Mouse (Mus musculus) hindbrain, embryonic 13.5 days (tissue): Measurements from ENCODE around the gene Dpp7. TPM values are rescaled to one million over a fixed set of nuclear protein-coding genes. Genes with fewer than 3 reads are reported as not detected.

Experiments
- ATAC-seq: fragments of 200-750 bp; cut with Nextera tagmentation; 2 replicates; pipeline ENCODE4 v1.8.0; 2017; ENCODE audit warnings: moderate TSS enrichment; ENCODE audit not compliant: low FRiP score
- H3K27ac ChIP-seq: fragments of 300-500 bp; sonication (generic); 2 replicates; pipeline ENCODE4 v1.5.1; 2015; ENCODE audit warnings: inconsistent platforms, mild to moderate bottlenecking, moderate library complexity
- H3K27me3 ChIP-seq: fragments of 300-500 bp; sonication (generic); 2 replicates; pipeline ENCODE4 v1.6.1; 2015; ENCODE audit warnings: mild to moderate bottlenecking, inconsistent platforms
- H3K36me3 ChIP-seq: fragments of 300-500 bp; sonication (generic); 2 replicates; pipeline ENCODE4 v1.6.1; 2015; ENCODE audit warnings: mild to moderate bottlenecking, inconsistent platforms
- H3K4me1 ChIP-seq: fragments of 300-500 bp; sonication (generic); replicated peaks from 2 replicates; pipeline ENCODE4 v1.6.1; 2015; ENCODE audit warnings: inconsistent platforms
- H3K4me2 ChIP-seq: fragments of 300-500 bp; sonication (generic); 2 replicates; pipeline ENCODE4 v1.6.1; 2015; ENCODE audit warnings: inconsistent platforms, mild to moderate bottlenecking, moderate library complexity
- H3K4me3 ChIP-seq: fragments of 300-500 bp; sonication (generic); 2 replicates; pipeline ENCODE4 v1.5.1; 2015; ENCODE audit warnings: mild to moderate bottlenecking, inconsistent platforms
- H3K9ac ChIP-seq: fragments of 300-500 bp; sonication (generic); 2 replicates; pipeline ENCODE4 v1.6.1; 2015; ENCODE audit warnings: mild to moderate bottlenecking, inconsistent platforms
- H3K9me3 ChIP-seq: fragments of 300-500 bp; sonication (generic); 2 replicates; pipeline ENCODE4 v1.6.1; 2016; ENCODE audit warnings: inconsistent platforms
- WGBS: fragments of 180-500 bp; shearing (Covaris S2); methylation state at CpG from one replicate; pipeline ENCODE4 v1.1.7; 2015; 5-methylcytosine and 5-hydroxymethylcytosine counted together
- polyA plus RNA-seq: library from polyadenylated mRNA; unstranded; fragments of >200 nt; fragmentation: Nextera tagmentation; extraction: Ambion mirVana; gene quantifications from 2 replicates; pipeline ENCODE4 v1.2.1, GENCODE M21; 2015

Dpp7 gene
- polyA plus RNA-seq, 1 experiment from 2014 or later: 23.0 TPM

DNA sequence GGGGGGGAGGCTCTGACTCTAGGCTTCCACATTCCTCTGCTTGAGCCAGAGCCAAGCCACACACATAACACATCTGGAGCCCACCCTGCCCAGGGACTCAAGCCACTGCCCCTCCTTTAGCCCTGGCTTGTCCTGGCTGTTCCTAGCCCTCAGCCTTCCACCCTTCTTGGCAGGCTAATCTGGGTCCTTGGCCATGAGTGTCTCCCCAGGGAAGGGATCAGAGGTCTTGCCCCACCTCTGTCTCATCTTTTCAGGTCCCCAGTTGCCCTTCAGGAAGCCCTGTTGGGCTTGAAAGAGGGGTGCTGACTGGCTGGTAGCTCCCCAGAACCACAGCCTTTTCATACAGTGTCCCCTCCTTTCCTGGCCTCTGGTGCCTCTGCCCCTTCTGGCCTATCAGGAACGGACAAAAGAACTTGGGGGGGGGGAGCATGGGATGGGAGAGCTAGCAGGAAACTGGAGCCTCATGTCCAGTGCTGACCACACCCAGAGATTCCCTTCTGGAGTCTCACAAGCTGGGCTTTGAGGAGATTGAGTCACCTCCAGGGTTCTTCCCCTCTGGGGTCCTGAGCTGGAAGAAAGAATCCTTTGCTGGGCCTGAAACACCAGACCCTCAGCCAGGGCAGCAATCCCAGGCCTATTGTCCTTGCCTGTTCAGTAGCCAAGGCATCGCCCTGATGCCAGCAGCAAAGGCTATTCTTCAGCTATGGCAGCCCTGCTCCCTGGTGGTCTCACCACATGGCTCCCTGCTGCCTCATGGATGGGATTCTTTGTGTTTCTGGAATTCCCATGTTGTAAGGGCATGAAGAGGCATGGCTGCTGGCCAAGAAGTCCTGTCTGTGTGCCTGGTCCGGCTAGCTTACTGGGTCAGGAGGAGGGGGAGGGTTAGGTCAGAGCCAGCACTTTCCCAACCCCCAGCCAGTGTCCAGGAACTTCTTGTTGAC lies 38.4 kb upstream of the Dpp7 start:
- Histone ChIP-seq H3K4me2 (no peak overlapping the region), H3K4me3 (no peak overlapping the region), H3K36me3 (no peaks in the 10 kb centered on the region), H3K9ac (no peak overlapping the region), H3K27me3 (peaks cover 74% of the 10 kb centered on the region), H3K4me1 (peaks cover 24% of the 10 kb centered on the region), H3K9me3 (no peaks in the 10 kb centered on the region), H3K27ac (no peak overlapping the region)
- WGBS: 30% methylated on average over 3 of the region's 3 CpGs
- 0 out of 2 replicates have a peak, but pooled peaks have one; percentile 32 for ATAC-seq

DNA sequence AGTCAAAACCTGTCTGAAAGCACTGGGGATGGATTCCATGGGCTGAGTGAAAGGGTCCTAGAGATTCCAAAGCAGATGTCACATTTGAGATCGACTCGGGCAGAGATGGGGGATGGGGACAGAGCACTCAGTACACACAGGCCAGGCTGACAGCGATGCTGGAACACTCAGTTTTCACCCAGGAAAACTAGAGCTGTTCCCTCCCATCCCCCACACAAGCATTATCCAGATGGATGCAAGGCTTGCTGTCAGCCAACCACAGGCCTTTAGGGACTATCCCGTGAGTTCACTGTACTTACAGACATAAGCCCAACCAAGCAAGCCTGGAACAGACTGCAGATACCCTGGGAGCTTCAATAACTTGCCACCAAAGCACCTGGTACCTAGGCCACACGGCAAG lies 35.1 kb upstream of the Dpp7 start:
- H3K27me3 ChIP-seq: peaks cover 44% of the 10 kb centered on the region
- WGBS: 71% methylated on average over 5 of the region's 5 CpGs
- H3K36me3 ChIP-seq: no peaks in the 10 kb centered on the region
- no peak overlapping the region for H3K27ac ChIP-seq
- ATAC-seq: no peak
- H3K4me3 ChIP-seq: no peak overlapping the region
- H3K9me3 ChIP-seq: no peaks in the 10 kb centered on the region
- no peak overlapping the region for H3K4me2 ChIP-seq
- H3K4me1 ChIP-seq: peaks cover 22% of the 10 kb centered on the region
- H3K9ac ChIP-seq: no peak overlapping the region

DNA sequence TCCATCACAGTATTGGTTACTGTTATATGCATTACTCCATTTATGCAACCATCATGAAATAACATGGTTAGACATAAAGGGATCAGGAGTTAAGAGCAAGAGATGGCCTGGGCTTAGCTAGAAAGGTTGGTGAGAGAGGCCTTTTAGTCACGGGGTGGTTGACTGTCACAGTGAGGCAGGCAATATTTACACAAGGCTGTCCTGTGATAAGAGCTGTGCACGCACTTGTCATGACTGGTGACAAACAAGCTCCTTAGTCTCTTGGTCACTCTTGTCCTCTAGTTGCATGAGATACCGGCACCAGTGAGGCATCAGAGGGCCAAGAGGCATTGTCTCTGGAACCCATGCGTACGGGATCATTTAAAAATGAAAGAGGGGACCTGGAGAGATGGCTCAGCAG lies 28.3 kb upstream of the Dpp7 start:
- H3K9me3 ChIP-seq: no peaks in the 10 kb centered on the region
- no peak for ATAC-seq
- 0 out of 2 replicates have a peak, but pooled peaks cover 13% of the 10 kb centered on the region for H3K27me3 ChIP-seq
- no peak overlapping the region for H3K4me2 ChIP-seq
- H3K36me3 ChIP-seq: no peaks in the 10 kb centered on the region
- no peak overlapping the region for H3K27ac ChIP-seq
- H3K4me1 ChIP-seq: no peaks in the 10 kb centered on the region
- no peak overlapping the region for H3K9ac ChIP-seq
- WGBS: 78% methylated on average over 5 of the region's 5 CpGs
- H3K4me3 ChIP-seq: no peak overlapping the region

DNA sequence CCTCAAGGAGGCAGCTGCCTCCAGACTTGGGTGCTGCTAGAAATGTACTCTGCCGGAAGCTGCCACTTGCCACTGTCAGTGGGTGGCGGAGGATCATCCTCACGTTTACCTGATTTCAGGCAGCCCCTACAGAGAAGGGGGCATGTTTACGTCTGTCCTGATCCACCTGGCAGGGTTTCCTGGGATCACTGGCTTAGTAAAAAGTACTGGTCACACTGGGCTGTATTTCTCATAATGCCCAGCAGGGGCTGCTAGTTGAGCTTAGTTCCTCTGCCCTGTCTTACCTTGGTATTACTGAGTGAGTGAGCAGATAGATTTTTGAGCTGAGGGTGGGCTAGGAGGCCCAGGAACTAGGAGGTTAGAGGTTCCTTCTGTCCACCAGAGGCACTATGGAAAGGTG lies 20.4 kb upstream of the Dpp7 start:
- peak; percentile 3; the same call in 1 of the 2 replicates for ATAC-seq
- no peak overlapping the region for H3K27ac ChIP-seq
- no peaks in the 10 kb centered on the region for H3K9me3 ChIP-seq
- H3K36me3 ChIP-seq: no peaks in the 10 kb centered on the region
- no peak overlapping the region for H3K9ac ChIP-seq
- 79% methylated on average over 4 of the region's 4 CpGs for WGBS
- H3K27me3 ChIP-seq: peaks cover 11% of the 10 kb centered on the region
- no peak overlapping the region for H3K4me3 ChIP-seq
- no peak overlapping the region for H3K4me2 ChIP-seq
- peaks cover 20% of the 10 kb centered on the region for H3K4me1 ChIP-seq

DNA sequence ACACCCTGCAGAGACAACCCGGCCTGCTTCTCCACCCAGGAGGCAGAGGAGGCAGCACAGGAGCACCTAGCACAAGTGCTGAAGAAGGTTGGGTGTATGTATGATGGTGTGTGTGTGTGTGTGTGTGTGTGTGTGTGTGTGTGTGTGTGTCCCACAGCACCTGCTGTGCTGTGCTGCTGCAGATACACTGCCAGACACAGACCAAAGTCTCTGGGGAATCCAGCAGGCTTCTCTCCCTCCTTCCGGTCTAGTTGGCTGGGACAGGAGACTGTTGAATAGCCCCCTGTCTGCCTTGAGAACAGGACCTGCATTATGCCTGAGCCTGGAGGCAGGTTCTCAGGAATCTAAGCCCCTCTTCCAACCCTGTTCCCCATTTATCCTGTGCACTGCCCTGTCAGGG lies 17.3 kb upstream of the Dpp7 start:
- ATAC-seq: no peak
- Histone ChIP-seq H3K4me3 (peak overlapping the region; percentile 71), H3K9ac (peak overlapping the region; percentile 76), H3K4me1 (peaks cover 22% of the 10 kb centered on the region), H3K36me3 (no peaks in the 10 kb centered on the region), H3K27ac (no peak overlapping the region), H3K27me3 (peaks cover 25% of the 10 kb centered on the region), H3K9me3 (no peaks in the 10 kb centered on the region), H3K4me2 (peak overlapping the region; percentile 97)
- 15% methylated on average over 2 of the region's 2 CpGs for WGBS

DNA sequence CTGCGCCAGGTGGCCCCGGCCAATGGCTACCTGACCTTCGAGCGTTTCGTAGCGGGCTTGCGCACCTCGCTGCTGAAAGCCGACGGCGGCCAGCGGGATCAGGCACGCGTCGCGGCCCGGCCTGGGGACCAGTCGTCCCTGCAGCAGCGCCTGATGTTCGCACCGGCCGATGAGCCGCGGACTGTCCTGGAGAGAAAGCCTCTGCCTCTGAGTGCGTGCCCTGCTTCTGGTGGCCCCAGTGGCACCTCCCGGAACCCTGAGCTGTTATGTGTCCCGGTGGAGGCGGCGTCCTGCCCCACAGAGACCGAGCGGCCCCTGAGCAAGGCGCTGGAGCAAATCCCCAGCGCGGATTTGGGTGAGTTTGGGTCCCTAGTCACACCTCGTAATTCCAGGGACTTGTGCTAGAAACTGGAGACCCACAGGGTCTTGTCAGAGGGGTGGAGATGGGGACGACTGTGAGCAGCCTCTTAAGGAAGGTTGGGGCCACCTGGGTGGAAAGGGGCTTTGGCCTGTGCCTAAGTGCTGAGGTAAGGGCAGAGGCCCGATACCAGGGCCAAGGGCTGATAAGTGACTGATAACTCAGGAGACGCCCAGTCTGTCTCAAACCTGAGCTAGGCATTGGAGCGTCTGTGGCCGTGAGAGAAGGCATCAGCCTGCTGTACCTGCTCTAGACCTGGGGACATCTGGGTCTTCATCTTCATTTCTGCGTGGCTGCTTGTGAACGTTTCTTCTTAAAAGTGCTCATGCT lies 16.7 kb upstream of the Dpp7 start:
- 3% methylated on average over 42 of the region's 42 CpGs for WGBS
- Histone ChIP-seq H3K9me3 (no peaks in the 10 kb centered on the region), H3K4me3 (peak overlapping the region; percentile 71), H3K4me2 (peak overlapping the region; percentile 97), H3K27ac (no peak overlapping the region), H3K9ac (peak overlapping the region; percentile 76), H3K36me3 (no peaks in the 10 kb centered on the region), H3K4me1 (peaks cover 22% of the 10 kb centered on the region), H3K27me3 (peaks cover 30% of the 10 kb centered on the region)
- ATAC-seq: no peak

DNA sequence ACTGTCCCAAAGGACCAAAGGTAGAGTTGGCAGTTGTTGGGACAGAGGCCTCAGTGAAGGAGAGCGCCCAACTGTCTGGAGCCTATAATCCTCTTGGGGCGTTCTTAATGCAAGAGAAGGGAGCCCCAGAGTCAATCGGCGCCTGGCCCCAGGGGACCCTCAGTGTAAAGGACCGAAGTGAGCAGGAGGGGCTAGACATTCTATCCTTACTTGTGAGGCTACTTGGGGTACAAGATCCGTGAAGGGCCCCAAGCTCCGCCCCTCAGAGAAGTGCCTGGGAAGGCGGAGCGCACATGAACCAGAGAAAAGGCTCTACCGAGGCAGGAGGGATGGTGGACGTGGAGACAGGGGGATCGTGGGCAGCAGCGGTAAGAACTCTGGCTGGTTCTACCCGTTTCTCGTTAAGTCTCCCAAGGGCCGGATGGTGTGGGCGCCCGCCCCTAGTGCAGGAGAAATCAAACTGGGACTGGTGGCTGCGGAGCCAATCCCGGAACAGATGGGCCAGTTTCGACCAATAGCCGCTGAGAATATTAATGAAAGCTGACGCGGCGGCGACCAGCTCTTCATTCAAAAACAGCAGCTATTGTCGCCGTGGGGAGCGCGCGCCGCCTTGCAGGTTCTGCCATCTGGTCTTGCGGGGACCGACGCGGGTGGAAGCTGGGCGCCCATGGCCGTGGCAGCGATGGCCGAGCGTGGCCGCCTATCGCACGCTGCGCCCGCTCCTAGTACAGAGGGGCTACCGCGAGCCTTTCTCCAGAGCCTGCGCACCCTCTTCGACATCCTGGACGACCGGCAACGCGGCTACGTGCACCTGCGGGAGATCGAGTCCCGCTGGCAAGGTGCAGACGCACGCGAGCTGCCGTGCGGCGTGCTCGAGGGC lies 15.8 kb upstream of the Dpp7 start, which contains the start of gene Sapcd2:
Gene Sapcd2 (plus strand): TSS at position 558 of the 880 bp plus-strand sequence.
- Histone ChIP-seq H3K27me3 (peaks cover 36% of the 10 kb centered on the region), H3K4me1 (peaks cover 22% of the 10 kb centered on the region), H3K9ac (peak within 1 kb of the TSS; percentile 76), H3K27ac (peak within 1 kb of the TSS; percentile 78), H3K36me3 (no peaks in the 10 kb centered on the region), H3K4me3 (peak within 1 kb of the TSS; percentile 71), H3K4me2 (peak within 1 kb of the TSS; percentile 97), H3K9me3 (no peaks in the 10 kb centered on the region)
- peak; percentile 90 for ATAC-seq
- under 1% methylated on average over 65 of the region's 65 CpGs for WGBS

DNA sequence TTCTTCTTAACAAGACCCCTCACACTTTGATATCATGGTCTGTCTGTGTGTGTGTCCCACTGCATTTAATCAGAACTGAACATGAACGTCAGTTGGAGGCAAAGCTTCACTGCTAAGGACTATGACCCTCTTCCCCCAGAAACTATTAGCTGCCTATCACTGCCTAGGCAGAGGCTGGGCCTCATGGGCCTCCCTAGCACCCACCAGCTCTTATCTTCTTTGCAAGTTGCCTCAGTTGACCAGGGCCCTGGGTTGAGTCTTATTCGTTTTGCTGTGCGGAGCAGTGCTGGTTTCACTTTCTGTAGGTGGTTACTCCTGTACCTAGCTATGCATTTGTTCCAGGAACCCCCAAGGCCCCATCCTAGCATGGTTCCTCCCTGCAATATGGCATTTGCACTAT lies 13.8 kb upstream of the Dpp7 start:
- no peaks in the 10 kb centered on the region for H3K9me3 ChIP-seq
- no peak overlapping the region for H3K4me3 ChIP-seq
- H3K4me2 ChIP-seq: no peak overlapping the region
- peaks cover 30% of the 10 kb centered on the region for H3K4me1 ChIP-seq
- no peak overlapping the region for H3K27ac ChIP-seq
- peaks cover 54% of the 10 kb centered on the region for H3K27me3 ChIP-seq
- H3K9ac ChIP-seq: no peak overlapping the region
- no peaks in the 10 kb centered on the region for H3K36me3 ChIP-seq
- ATAC-seq: no peak
- 82% methylated on average over 3 of the region's 3 CpGs for WGBS

DNA sequence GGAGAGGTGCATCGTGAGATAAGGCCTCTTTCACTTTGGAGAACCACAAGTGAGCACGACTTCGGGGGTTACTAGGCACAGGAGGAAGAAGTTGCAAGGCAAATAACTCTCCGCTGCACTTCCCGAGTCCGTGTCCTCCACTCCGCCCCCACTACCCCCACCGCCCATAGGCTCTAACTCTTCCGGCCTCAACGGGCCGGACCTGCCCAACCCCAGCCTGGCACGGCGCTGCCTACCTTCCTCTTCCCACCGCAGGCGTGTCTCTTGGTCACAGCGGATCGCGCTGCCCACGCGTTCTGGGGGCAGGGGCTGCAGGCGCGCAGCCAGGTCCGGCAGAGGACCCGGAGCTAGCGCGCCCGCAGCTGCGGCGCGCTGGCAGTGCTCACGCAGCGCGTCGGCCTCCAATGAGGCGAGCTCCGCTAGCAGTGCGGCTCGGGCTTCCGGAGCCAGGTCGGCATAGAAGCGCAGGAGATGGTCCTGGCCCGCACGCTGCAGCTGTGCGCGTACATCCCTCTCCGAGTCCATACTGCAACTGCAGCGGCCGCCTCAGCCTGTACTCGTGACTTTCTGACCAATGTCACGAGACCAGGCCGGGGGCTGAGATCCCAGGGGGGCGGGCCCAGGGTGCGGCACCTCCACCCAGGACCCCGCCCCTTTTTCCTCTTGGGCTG lies 9.1 kb upstream of the Dpp7 start, which contains the start of gene Uap1l1:
Gene Uap1l1 (minus strand): TSS at position 592 of the 671 bp plus-strand sequence.
- Histone ChIP-seq H3K4me3 (peak within 1 kb of the TSS; percentile 50), H3K4me1 (peaks cover 12% of the 10 kb centered on the region), H3K27ac (no peak within 1 kb of the TSS), H3K27me3 (peaks cover 66% of the 10 kb centered on the region), H3K36me3 (no peaks in the 10 kb centered on the region), H3K9me3 (no peaks in the 10 kb centered on the region), H3K9ac (peak within 1 kb of the TSS; percentile 78), H3K4me2 (peak within 1 kb of the TSS; percentile 87)
- under 1% methylated on average over 54 of the region's 54 CpGs for WGBS
- peak; percentile 76 for ATAC-seq

DNA sequence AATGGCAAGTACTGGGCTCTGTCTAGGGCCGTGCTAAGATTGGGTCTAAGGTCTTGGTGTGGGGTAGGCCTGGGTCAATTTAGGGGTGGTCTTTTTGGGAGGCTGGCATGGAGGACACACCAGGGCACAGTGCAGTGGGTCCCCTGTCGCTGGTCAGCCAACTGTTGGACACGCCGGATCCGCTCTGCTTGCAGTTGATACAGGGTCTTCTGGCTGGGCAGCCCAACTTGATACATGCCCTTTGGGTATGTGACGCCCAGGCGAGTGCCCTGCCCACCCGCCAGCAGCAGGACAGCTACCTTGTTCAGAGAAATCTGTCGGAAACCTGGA lies 8.6 kb upstream of the Dpp7 start:
- ATAC-seq: peak; percentile 33
- Histone ChIP-seq H3K9ac (peak overlapping the region; percentile 78), H3K4me2 (peak overlapping the region; percentile 87), H3K4me1 (peaks cover 12% of the 10 kb centered on the region), H3K36me3 (no peaks in the 10 kb centered on the region), H3K27me3 (peaks cover 62% of the 10 kb centered on the region), H3K4me3 (peak overlapping the region; percentile 50), H3K27ac (no peak overlapping the region), H3K9me3 (no peaks in the 10 kb centered on the region)
- WGBS: 34% methylated on average over 9 of the region's 9 CpGs

DNA sequence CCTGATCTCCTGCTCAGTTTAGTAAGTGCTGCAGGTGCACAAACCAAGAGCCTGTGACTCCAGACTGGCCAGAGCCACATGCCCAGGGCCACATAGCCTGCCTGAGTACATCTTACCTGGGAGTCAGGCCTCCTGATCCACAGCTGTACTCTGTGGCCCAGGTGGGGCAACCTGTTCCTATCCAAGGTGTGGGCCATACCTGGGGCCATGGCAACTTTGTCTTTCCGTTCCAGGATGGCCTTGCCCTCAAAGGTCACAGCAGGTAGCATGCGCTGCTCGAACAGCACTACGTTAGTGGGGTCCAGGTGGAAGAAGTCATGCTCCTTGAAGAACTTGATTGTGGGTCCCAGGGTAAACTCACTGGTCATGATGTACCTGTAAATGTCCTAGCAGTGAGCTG lies 8.2 kb upstream of the Dpp7 start:
- Histone ChIP-seq H3K27me3 (peaks cover 61% of the 10 kb centered on the region), H3K4me3 (no peak overlapping the region), H3K4me1 (peaks cover 12% of the 10 kb centered on the region), H3K9me3 (no peaks in the 10 kb centered on the region), H3K9ac (peak overlapping the region; percentile 29; the same call in 1 of the 2 replicates), H3K4me2 (peak overlapping the region; percentile 87; the same call in 1 of the 2 replicates), H3K27ac (no peak overlapping the region), H3K36me3 (no peaks in the 10 kb centered on the region)
- ATAC-seq: no peak
- 91% methylated on average over 4 of the region's 4 CpGs for WGBS
